Mouse (Mus musculus) MEL (cell line): Measurements from ENCODE around the gene Rad17.

Source experiments
- BHLHE40 ChIP-seq: IDR thresholded peaks from 2 replicates; pipeline ENCODE4 v1.6.1; 2012; ENCODE audit warnings: low read depth, mild to moderate bottlenecking, inconsistent platforms, low read length, improper control_type of control experiment, borderline replicate concordance
- CTCF ChIP-seq, 3 experiments: IDR thresholded peaks in 2 of 3; conservative IDR thresholded peaks in 1 of 3; 2 replicates each; pipeline ENCODE4 v1.5.1; 2011 to 2012; ENCODE audit warnings: low read length in 3 of 3, low read depth in 2 of 3, mild to moderate bottlenecking in 2 of 3, improper control_type of control experiment in 1 of 3, inconsistent platforms in 1 of 3, mixed read lengths in 1 of 3, moderate library complexity in 1 of 3; ENCODE audit not compliant: control insufficient read depth in 1 of 3, insufficient read depth in 1 of 3, poor library complexity in 1 of 3, severe bottlenecking in 1 of 3
- E2F4 ChIP-seq: IDR thresholded peaks from 2 replicates; pipeline ENCODE4 v1.6.1; 2011; ENCODE audit warnings: low read depth, low read length, improper control_type of control experiment, borderline replicate concordance
- MAX ChIP-seq: IDR thresholded peaks from 2 replicates; pipeline ENCODE4 v1.6.1; 2011; ENCODE audit warnings: low read length, improper control_type of control experiment
- MXI1 ChIP-seq: IDR thresholded peaks from 2 replicates; pipeline ENCODE4 v1.6.1; 2011; ENCODE audit warnings: mild to moderate bottlenecking, low read depth, low read length, improper control_type of control experiment
- NELFE ChIP-seq: IDR thresholded peaks from 2 replicates; pipeline ENCODE4 v1.6.1; 2011; ENCODE audit warnings: low read depth, low read length, improper control_type of control experiment
- TAL1 ChIP-seq: IDR thresholded peaks from 2 replicates; pipeline ENCODE4 v1.6.1; 2012; ENCODE audit warnings: mild to moderate bottlenecking, inconsistent platforms, low read length, moderate library complexity, mixed read lengths
- UBTF ChIP-seq: IDR thresholded peaks from 2 replicates; pipeline ENCODE4 v1.6.1; 2012; ENCODE audit warnings: low read depth, mild to moderate bottlenecking, inconsistent platforms, low read length, improper control_type of control experiment, moderate library complexity, borderline replicate concordance; ENCODE audit not compliant: insufficient read depth

DNA sequence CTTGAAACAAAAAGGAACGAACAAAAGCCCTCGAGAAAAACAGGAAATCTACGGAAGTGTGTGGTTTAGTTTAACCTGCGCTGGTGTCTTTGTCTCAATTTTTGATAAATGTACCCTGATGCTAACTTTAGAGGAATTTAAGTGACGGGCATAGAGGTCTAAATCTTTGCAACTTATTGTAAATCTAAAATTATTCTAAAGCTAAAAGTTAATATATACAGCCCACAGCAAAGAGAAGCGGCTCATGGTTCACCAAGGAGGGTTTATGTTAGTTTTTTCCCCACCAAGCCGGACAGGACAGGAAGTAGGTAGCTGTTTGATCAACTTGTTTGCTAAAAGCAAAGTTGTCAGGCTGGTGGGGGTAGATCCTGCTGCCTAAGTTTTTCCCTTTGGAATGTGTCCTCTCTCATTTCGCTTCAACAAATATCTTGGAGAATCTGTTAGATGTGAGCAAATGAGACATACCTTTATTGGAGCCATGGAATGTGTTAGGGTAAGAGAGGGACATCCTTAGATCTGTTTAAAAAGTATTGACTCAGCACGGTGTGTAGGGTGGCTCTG, 19.4 kb upstream of the Rad17 start:
- TF ChIP-seq NELFE (no peak), CTCF (IDR thresholded peaks at IDR 0.05 in 2 of 3, conservative IDR thresholded peaks at IDR 0.05 in 1 of 3; ENCODE audit: control insufficient read depth in 1 of 3, insufficient read depth in 1 of 3, low read depth in 2 of 3, low read length in 3 of 3, poor library complexity in 1 of 3, severe bottlenecking in 1 of 3) (no peak), TAL1 (no peak), MAX (no peak), UBTF (no peak), MXI1 (no peak), E2F4 (no peak), BHLHE40 (no peak)
